Comparison of ENCODE assay signal across 8 mouse cellular contexts in genomic region chr8:121124547-121125239, GRCm38 (mm10). TPM values are rescaled to one million over a fixed set of nuclear protein-coding genes. Genes with fewer than 3 reads are reported as not detected.
A peak's percentile ranks its signal among the peaks of the same experiment; 100 is the strongest.
DNase-seq lines count a peak whose midpoint lies in the region; ATAC-seq lines count a peak whose summit lies in the region.

No protein-coding gene starts in this region.

- no peak overlapping the region for H3K27ac ChIP-seq in forebrain, embryonic 15.5 days (replicated peaks)
- H3K27ac ChIP-seq in forebrain, embryonic 13.5 days: no peak overlapping the region
- no peak overlapping the region for H3K27ac ChIP-seq in midbrain, embryonic 12.5 days (replicated peaks)
- H3K27ac ChIP-seq in midbrain, embryonic 15.5 days: no peak overlapping the region
- no peak overlapping the region for H3K27ac ChIP-seq in intestine, embryonic 14.5 days (ENCODE audit: low read depth)
- no peak overlapping the region for H3K27ac ChIP-seq in stomach, embryonic 16.5 days (ENCODE audit: low read length)

- 0 out of 2 replicates have a peak, but pooled peaks have one; percentile 32 for ATAC-seq in forebrain, embryonic 15.5 days (replicated peaks)
- ATAC-seq in forebrain, embryonic 13.5 days: no peak
- peak; percentile 54; the same call in 1 of the 2 replicates for ATAC-seq in midbrain, embryonic 12.5 days (ENCODE audit: low FRiP score, low read depth)
- ATAC-seq in midbrain, embryonic 15.5 days (replicated peaks): no peak
- ATAC-seq in intestine, embryonic 14.5 days (replicated peaks; ENCODE audit: low FRiP score, low TSS enrichment, low read depth): no peak
- no peak for ATAC-seq in stomach, embryonic 16.5 days (ENCODE audit: insufficient read depth, low FRiP score)

- peaks cover 20% of the 10 kb centered on the region for H3K4me1 ChIP-seq in forebrain, embryonic 15.5 days
- peaks cover 24% of the 10 kb centered on the region for H3K4me1 ChIP-seq in forebrain, embryonic 13.5 days
- H3K4me1 ChIP-seq in midbrain, embryonic 12.5 days: peaks cover 24% of the 10 kb centered on the region
- peaks cover 18% of the 10 kb centered on the region for H3K4me1 ChIP-seq in midbrain, embryonic 15.5 days
- H3K4me1 ChIP-seq in intestine, embryonic 14.5 days (replicated peaks; ENCODE audit: control insufficient read depth, insufficient read depth, low read length): peaks cover 17% of the 10 kb centered on the region; the same call in 1 of the 2 replicates
- peaks cover 19% of the 10 kb centered on the region for H3K4me1 ChIP-seq in stomach, embryonic 16.5 days (ENCODE audit: control insufficient read depth, insufficient read depth, low read length)

- H3K4me2 ChIP-seq in forebrain, embryonic 15.5 days (replicated peaks): no peak overlapping the region
- H3K4me2 ChIP-seq in forebrain, embryonic 13.5 days: no peak overlapping the region
- H3K4me2 ChIP-seq in midbrain, embryonic 12.5 days (replicated peaks): peak overlapping the region; percentile 43; the same call in 1 of the 2 replicates
- H3K4me2 ChIP-seq in midbrain, embryonic 15.5 days: no peak overlapping the region
- peak overlapping the region; percentile 63 for H3K4me2 ChIP-seq in intestine, embryonic 14.5 days (ENCODE audit: low read length)
- peak overlapping the region; percentile 67 for H3K4me2 ChIP-seq in stomach, embryonic 16.5 days (ENCODE audit: low read depth, low read length)

- H3K27me3 ChIP-seq in forebrain, embryonic 15.5 days: peaks cover 99% of the 10 kb centered on the region
- peaks cover 100% of the 10 kb centered on the region for H3K27me3 ChIP-seq in forebrain, embryonic 13.5 days
- H3K27me3 ChIP-seq in midbrain, embryonic 12.5 days: peaks cover 100% of the 10 kb centered on the region
- peaks cover 97% of the 10 kb centered on the region for H3K27me3 ChIP-seq in midbrain, embryonic 15.5 days (replicated peaks)
- H3K27me3 ChIP-seq in intestine, embryonic 14.5 days (replicated peaks; ENCODE audit: control insufficient read depth, insufficient read depth, low read length): peaks cover 98% of the 10 kb centered on the region
- H3K27me3 ChIP-seq in stomach, embryonic 16.5 days (ENCODE audit: control insufficient read depth, insufficient read depth, low read length): peaks cover 86% of the 10 kb centered on the region

- H3K9ac ChIP-seq in forebrain, embryonic 15.5 days (replicated peaks): no peak overlapping the region
- H3K9ac ChIP-seq in forebrain, embryonic 13.5 days: no peak overlapping the region
- no peak overlapping the region for H3K9ac ChIP-seq in midbrain, embryonic 12.5 days (replicated peaks)
- H3K9ac ChIP-seq in midbrain, embryonic 15.5 days: no peak overlapping the region
- no peak overlapping the region for H3K9ac ChIP-seq in intestine, embryonic 14.5 days (ENCODE audit: low read length)
- peak overlapping the region; percentile 55; the same call in 1 of the 2 replicates for H3K9ac ChIP-seq in stomach, embryonic 16.5 days (ENCODE audit: low read length)

- 1% methylated on average over 17 of the region's 17 CpGs for WGBS in forebrain, embryonic 15.5 days
- under 1% methylated on average over 17 of the region's 17 CpGs for WGBS in forebrain, embryonic 13.5 days
- 2% methylated on average over 17 of the region's 17 CpGs for WGBS in midbrain, embryonic 12.5 days
- WGBS in midbrain, embryonic 15.5 days: 3% methylated on average over 17 of the region's 17 CpGs
- WGBS in intestine, embryonic 14.5 days: 4% methylated on average over 17 of the region's 17 CpGs
- 14% methylated on average over 17 of the region's 17 CpGs for WGBS in stomach, embryonic 16.5 days

- H3K4me3 ChIP-seq in forebrain, embryonic 15.5 days: no peak overlapping the region
- no peak overlapping the region for H3K4me3 ChIP-seq in forebrain, embryonic 13.5 days
- no peak overlapping the region; the same call in 1 of the 2 replicates for H3K4me3 ChIP-seq in midbrain, embryonic 12.5 days
- H3K4me3 ChIP-seq in midbrain, embryonic 15.5 days: no peak overlapping the region
- H3K4me3 ChIP-seq in intestine, embryonic 14.5 days (ENCODE audit: low read depth, low read length): no peak overlapping the region
- no peak overlapping the region for H3K4me3 ChIP-seq in stomach, embryonic 16.5 days (replicated peaks; ENCODE audit: low read length)

- H3K36me3 ChIP-seq in forebrain, embryonic 15.5 days: no peaks in the 10 kb centered on the region
- no peaks in the 10 kb centered on the region for H3K36me3 ChIP-seq in forebrain, embryonic 13.5 days (ENCODE audit: poor library complexity, severe bottlenecking)
- no peaks in the 10 kb centered on the region for H3K36me3 ChIP-seq in midbrain, embryonic 12.5 days
- no peaks in the 10 kb centered on the region for H3K36me3 ChIP-seq in midbrain, embryonic 15.5 days (replicated peaks)
- H3K36me3 ChIP-seq in intestine, embryonic 14.5 days (ENCODE audit: control insufficient read depth, insufficient read depth, low read length): no peaks in the 10 kb centered on the region
- no peaks in the 10 kb centered on the region for H3K36me3 ChIP-seq in stomach, embryonic 16.5 days (ENCODE audit: control insufficient read depth, insufficient read depth, low read length)

- peak; percentile 59 for DNase-seq in intestine, embryonic 14.5 days (ENCODE audit: low spot score)
- DNase-seq in T-cell, adult 2 months (ENCODE audit: low spot score): no peak
- no peak for DNase-seq in right cerebral cortex, postnatal 14 days

- no peaks in the 10 kb centered on the region for H3K9me3 ChIP-seq in forebrain, embryonic 15.5 days
- H3K9me3 ChIP-seq in forebrain, embryonic 13.5 days (replicated peaks): peaks cover 3% of the 10 kb centered on the region; the same call in 1 of the 2 replicates
- no peaks in the 10 kb centered on the region for H3K9me3 ChIP-seq in midbrain, embryonic 12.5 days
- H3K9me3 ChIP-seq in midbrain, embryonic 15.5 days: no peaks in the 10 kb centered on the region
- H3K9me3 ChIP-seq in intestine, embryonic 14.5 days (ENCODE audit: control insufficient read depth, low read length): no peaks in the 10 kb centered on the region
- no peaks in the 10 kb centered on the region for H3K9me3 ChIP-seq in stomach, embryonic 16.5 days (replicated peaks; ENCODE audit: control insufficient read depth, low read length)

RNA-seq across cellular contexts. Expression of gene Foxl1, which starts 3.0 kb away (rescaled TPM):
- polyA plus RNA-seq in forebrain, embryonic 15.5 days (2015; fragmentation: Nextera tagmentation; extraction: Ambion mirVana): 0.10 and 0.18 TPM in 2 replicates
- 0.12 TPM in 1 of 2 replicates, not detected in the other for polyA plus RNA-seq in forebrain, embryonic 13.5 days (2015; fragmentation: Nextera tagmentation; extraction: Ambion mirVana)
- polyA plus RNA-seq in midbrain, embryonic 12.5 days (2016; fragmentation: Nextera tagmentation; extraction: Ambion mirVana): 0.46 and 1.3 TPM in 2 replicates
- 0.12 and 0.18 TPM in 2 replicates for polyA plus RNA-seq in midbrain, embryonic 15.5 days (2015; fragmentation: Nextera tagmentation; extraction: Ambion mirVana)
- 6.5 and 7.7 TPM in 2 replicates for polyA plus RNA-seq in intestine, embryonic 14.5 days (2014; fragmentation: Nextera tagmentation; extraction: Ambion mirVana)
- polyA plus RNA-seq in stomach, embryonic 16.5 days (2015; fragmentation: Nextera tagmentation; extraction: Ambion mirVana): 3.4 and 4.0 TPM in 2 replicates

RNA-seq across cellular contexts. Expression of gene Foxc2, which starts 8.7 kb away (rescaled TPM):
- polyA plus RNA-seq in forebrain, embryonic 15.5 days (2015; fragmentation: Nextera tagmentation; extraction: Ambion mirVana): 1.6 and 2.0 TPM in 2 replicates
- 0.79 and 0.90 TPM in 2 replicates for polyA plus RNA-seq in forebrain, embryonic 13.5 days (2015; fragmentation: Nextera tagmentation; extraction: Ambion mirVana)
- 6.8 and 17.4 TPM in 2 replicates for polyA plus RNA-seq in midbrain, embryonic 12.5 days (2016; fragmentation: Nextera tagmentation; extraction: Ambion mirVana)
- 4.2 and 5.2 TPM in 2 replicates for polyA plus RNA-seq in midbrain, embryonic 15.5 days (2015; fragmentation: Nextera tagmentation; extraction: Ambion mirVana)
- polyA plus RNA-seq in intestine, embryonic 14.5 days (2014; fragmentation: Nextera tagmentation; extraction: Ambion mirVana): 0.43 and 0.48 TPM in 2 replicates
- polyA plus RNA-seq in stomach, embryonic 16.5 days (2015; fragmentation: Nextera tagmentation; extraction: Ambion mirVana): 0.12 and 0.14 TPM in 2 replicates

RNA-seq across cellular contexts. Expression of gene Mthfsd, which starts 16.5 kb away (rescaled TPM):
- 49.8 and 55.4 TPM in 2 replicates for polyA plus RNA-seq in forebrain, embryonic 15.5 days (2015; fragmentation: Nextera tagmentation; extraction: Ambion mirVana)
- 48.1 and 59.3 TPM in 2 replicates for polyA plus RNA-seq in forebrain, embryonic 13.5 days (2015; fragmentation: Nextera tagmentation; extraction: Ambion mirVana)
- polyA plus RNA-seq in midbrain, embryonic 12.5 days (2016; fragmentation: Nextera tagmentation; extraction: Ambion mirVana): 59.6 and 61.4 TPM in 2 replicates
- polyA plus RNA-seq in midbrain, embryonic 15.5 days (2015; fragmentation: Nextera tagmentation; extraction: Ambion mirVana): 51.1 and 52.3 TPM in 2 replicates
- polyA plus RNA-seq in intestine, embryonic 14.5 days (2014; fragmentation: Nextera tagmentation; extraction: Ambion mirVana): 59.2 and 62.9 TPM in 2 replicates
- 51.1 and 57.5 TPM in 2 replicates for polyA plus RNA-seq in stomach, embryonic 16.5 days (2015; fragmentation: Nextera tagmentation; extraction: Ambion mirVana)

RNA-seq across cellular contexts. Expression of gene Foxf1, which starts 40.5 kb away (rescaled TPM):
- polyA plus RNA-seq in forebrain, embryonic 15.5 days (2015; fragmentation: Nextera tagmentation; extraction: Ambion mirVana): 0.54 and 0.87 TPM in 2 replicates
- polyA plus RNA-seq in forebrain, embryonic 13.5 days (2015; fragmentation: Nextera tagmentation; extraction: Ambion mirVana): 0.28 and 0.50 TPM in 2 replicates
- polyA plus RNA-seq in midbrain, embryonic 12.5 days (2016; fragmentation: Nextera tagmentation; extraction: Ambion mirVana): 0.24 and 0.33 TPM in 2 replicates
- polyA plus RNA-seq in midbrain, embryonic 15.5 days (2015; fragmentation: Nextera tagmentation; extraction: Ambion mirVana): 1.0 and 1.6 TPM in 2 replicates
- 129 and 149 TPM in 2 replicates for polyA plus RNA-seq in intestine, embryonic 14.5 days (2014; fragmentation: Nextera tagmentation; extraction: Ambion mirVana)
- 98.1 and 101 TPM in 2 replicates for polyA plus RNA-seq in stomach, embryonic 16.5 days (2015; fragmentation: Nextera tagmentation; extraction: Ambion mirVana)

Comparison
In these comparisons a context has a peak if more than half of its experiments do, and no peak if none do; other contexts are left out.
1. ATAC-seq: peak in forebrain, embryonic 15.5 days (single experiment) and midbrain, embryonic 12.5 days (single experiment); none in forebrain, embryonic 13.5 days (single experiment), midbrain, embryonic 15.5 days (single experiment), intestine, embryonic 14.5 days (single experiment) and stomach, embryonic 16.5 days (single experiment).
2. H3K4me2 ChIP-seq: peak in midbrain, embryonic 12.5 days (single experiment), intestine, embryonic 14.5 days (single experiment) and stomach, embryonic 16.5 days (single experiment); none in forebrain, embryonic 15.5 days (single experiment), forebrain, embryonic 13.5 days (single experiment) and midbrain, embryonic 15.5 days (single experiment).